Mouse (Mus musculus): Measurements from ENCODE around the gene Rdx. TPM values are rescaled to one million over a fixed set of nuclear protein-coding genes. Genes with fewer than 3 reads are reported as not detected.

The Rdx gene
- total and polyA plus RNA-seq, 3 experiments = 103 to 152 (median 109) TPM

DNA sequence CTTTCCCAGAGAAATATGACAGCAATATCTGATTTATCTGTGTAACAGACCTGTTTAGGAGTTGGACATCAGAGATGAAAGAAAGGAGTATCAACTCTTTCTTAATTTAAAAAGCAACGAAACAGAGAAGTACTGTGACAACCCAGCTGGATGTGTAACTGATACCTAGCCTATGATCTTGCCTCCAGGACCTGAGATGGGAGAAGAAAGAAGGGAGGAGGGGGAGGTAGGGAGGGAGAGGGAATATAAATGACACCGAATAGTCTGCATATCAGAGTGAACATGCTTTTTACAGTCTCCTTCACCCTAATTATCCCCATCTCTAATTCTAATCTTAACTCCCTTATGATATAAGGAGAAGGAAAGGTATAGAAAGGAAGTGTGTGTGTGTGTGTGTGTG lies 29.1 kb upstream of the Rdx start:
- H3K4me1 ChIP-seq (ENCODE audit: control insufficient read depth in 1 of 2, insufficient read depth in 2 of 2, low read length in 2 of 2) = no peaks in the 10 kb centered on the region

GRCm38 (mm10) chr9:52018505-52018904 lies 28.5 kb upstream of the Rdx start:
- TF ChIP-seq POLR2AphosphoS5 (IDR thresholded peaks at IDR 0.05; ENCODE audit: borderline replicate concordance, low read depth, low read length) (no peak), NELFE (IDR thresholded peaks at IDR 0.05; ENCODE audit: low read depth, low read length) (no peak), MAFK (IDR thresholded peaks at IDR 0.05; ENCODE audit: borderline replicate concordance, low read depth, low read length) (no peak), MAX (IDR thresholded peaks at IDR 0.05; ENCODE audit: low read length) (no peak), NRF1 (IDR thresholded peaks at IDR 0.05; ENCODE audit: insufficient read depth, low read depth, low read length, poor library complexity, severe bottlenecking) (no peak), ELF1 (IDR thresholded peaks at IDR 0.05; ENCODE audit: low read depth, low read length) (no peak), USF1 (IDR thresholded peaks at IDR 0.05; ENCODE audit: low read depth, low read length) (no peak), HCFC1 (IDR thresholded peaks at IDR 0.05; ENCODE audit: low read depth, low read length) (no peak), MAZ (IDR thresholded peaks at IDR 0.05; ENCODE audit: low read depth, low read length) (no peak), RAD21 (IDR thresholded peaks at IDR 0.05; ENCODE audit: low read depth, low read length) (no peak), EP300 (IDR thresholded peaks at IDR 0.05; ENCODE audit: low read depth in 1 of 2, low read length in 2 of 2) (no peak), ZC3H11A (IDR thresholded peaks at IDR 0.05; ENCODE audit: low read depth, low read length) (no peak), E2F4 (IDR thresholded peaks at IDR 0.05; ENCODE audit: borderline replicate concordance, low read depth, low read length) (no peak), TBP (IDR thresholded peaks at IDR 0.05; ENCODE audit: low read depth, low read length) (no peak)
- Histone ChIP-seq H3K27me3 (ENCODE audit: control insufficient read depth in 1 of 2, insufficient read depth in 2 of 2, low read length in 2 of 2) (no peaks in the 10 kb centered on the region; a peak in 1 of 4 replicates), H3K36me3 (ENCODE audit: control insufficient read depth in 1 of 2, insufficient read depth in 2 of 2, low read length in 2 of 2) (no peaks in the 10 kb centered on the region), H3K9me3 (replicated peaks; ENCODE audit: insufficient read depth, low read length) (no peaks in the 10 kb centered on the region), H3K9ac (ENCODE audit: control insufficient read depth, low read depth, low read length, poor library complexity, severe bottlenecking) (no peak overlapping the region), H3K4me3 (ENCODE audit: control insufficient read depth in 1 of 2, insufficient read depth in 1 of 2, low read depth in 2 of 2, low read length in 2 of 2) (no peak overlapping the region), H3K79me2 (ENCODE audit: control insufficient read depth, insufficient read depth, low read length, poor library complexity) (no peaks in the 10 kb centered on the region), H3K4me1 (ENCODE audit: control insufficient read depth in 1 of 2, insufficient read depth in 2 of 2, low read length in 2 of 2) (no peaks in the 10 kb centered on the region), H3K27ac (ENCODE audit: control insufficient read depth, low read depth, low read length) (no peak overlapping the region)
- no peak for DNase-seq (ENCODE audit: low read depth, low spot score)

More for the DNA sequence above, 29.1 kb upstream of the Rdx start:
- Histone ChIP-seq H3K27ac (ENCODE audit: control insufficient read depth, low read depth, low read length) (no peak overlapping the region), H3K4me3 (ENCODE audit: control insufficient read depth in 1 of 2, insufficient read depth in 1 of 2, low read depth in 2 of 2, low read length in 2 of 2) (no peak overlapping the region), H3K9me3 (replicated peaks; ENCODE audit: insufficient read depth, low read length) (no peaks in the 10 kb centered on the region), H3K79me2 (ENCODE audit: control insufficient read depth, insufficient read depth, low read length, poor library complexity) (no peaks in the 10 kb centered on the region), H3K36me3 (ENCODE audit: control insufficient read depth in 1 of 2, insufficient read depth in 2 of 2, low read length in 2 of 2) (no peaks in the 10 kb centered on the region), H3K9ac (ENCODE audit: control insufficient read depth, low read depth, low read length, poor library complexity, severe bottlenecking) (no peak overlapping the region), H3K27me3 (ENCODE audit: control insufficient read depth in 1 of 2, insufficient read depth in 2 of 2, low read length in 2 of 2) (no peaks in the 10 kb centered on the region; a peak in 1 of 4 replicates)
- no peak for TF ChIP-seq MXI1 (IDR thresholded peaks at IDR 0.05; ENCODE audit: low read depth, low read length)
- TF ChIP-seq RCOR1 (IDR thresholded peaks at IDR 0.05; ENCODE audit: low read depth, low read length) = no peak
- no peak for TF ChIP-seq ETS1 (IDR thresholded peaks at IDR 0.05; ENCODE audit: low read depth, low read length)
- DNase-seq (ENCODE audit: low read depth, low spot score) = no peak

Data from MEL (cell line).